Mouse (Mus musculus) ES-E14 (cell line): ENCODE results near the gene Tanc2.
A peak's percentile ranks its signal among the peaks of the same experiment; 100 is the strongest.

Experiments
- CHD2 ChIP-seq: IDR thresholded peaks from 2 replicates; pipeline ENCODE4 v1.6.1; 2014; ENCODE audit warnings: mild to moderate bottlenecking, low read depth, low read length, inconsistent platforms
- HCFC1 ChIP-seq: IDR thresholded peaks from 2 replicates; pipeline ENCODE4 v1.6.1; 2012; ENCODE audit warnings: low read length, inconsistent platforms, borderline replicate concordance; ENCODE audit not compliant: insufficient read depth
- MAFK ChIP-seq: IDR thresholded peaks from 2 replicates; pipeline ENCODE4 v1.6.1; 2014; ENCODE audit warnings: mild to moderate bottlenecking, low read depth, low read length, inconsistent platforms; ENCODE audit not compliant: insufficient read depth
- ZNF384 ChIP-seq: IDR thresholded peaks from 2 replicates; pipeline ENCODE4 v1.6.1; 2012; ENCODE audit warnings: low read depth, low read length, inconsistent platforms

DNA sequence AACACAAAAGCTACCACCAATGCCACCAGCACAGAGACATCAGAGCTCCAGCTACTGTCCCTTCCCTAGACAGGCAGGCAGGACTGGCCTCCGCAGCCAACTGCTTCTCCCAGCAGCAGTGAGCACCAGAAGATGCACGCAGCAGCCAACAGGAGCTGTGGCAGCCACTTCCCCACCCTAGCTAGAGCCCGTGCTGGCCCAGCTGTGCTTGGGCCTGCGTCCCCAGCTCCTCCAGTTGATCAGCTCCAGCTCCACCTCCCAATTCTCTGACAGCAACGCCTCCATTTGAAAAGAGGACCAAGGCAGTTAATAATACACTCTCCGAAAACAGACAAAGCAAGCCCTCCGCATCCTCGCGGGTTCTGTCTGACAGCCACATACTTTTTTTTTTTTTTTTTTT lies 349.0 kb downstream of the Tanc2 start:
- no peak for TF ChIP-seq CHD2
- TF ChIP-seq MAFK: no peak
- peak; percentile 68; the same call in 1 of the 2 replicates for TF ChIP-seq ZNF384
- TF ChIP-seq HCFC1: no peak
